Mouse (Mus musculus) stomach, postnatal 0 days (tissue): ENCODE results near the gene Dnaaf2. TPM values are rescaled to one million over a fixed set of nuclear protein-coding genes. Genes with fewer than 3 reads are reported as not detected.

ENCODE experiments used
- ATAC-seq: fragments of 200-750 bp; cut with Nextera tagmentation; 2 replicates; pipeline ENCODE4 v1.8.0; 2017; ENCODE audit not compliant: low FRiP score, low TSS enrichment
- DNase-seq: peaks from one replicate; pipeline ENCODE4 v3.0.0-alpha.2; 2016; ENCODE audit warnings: low spot score
- H3K27ac ChIP-seq: fragments of 300-500 bp; sonication (generic); replicated peaks from 2 replicates; pipeline ENCODE4 v1.5.1; 2014; ENCODE audit warnings: mild to moderate bottlenecking, control low read depth
- H3K27me3 ChIP-seq: fragments of 300-500 bp; sonication (generic); 2 replicates; pipeline ENCODE4 v1.6.1; 2014; ENCODE audit warnings: low read length; ENCODE audit not compliant: control insufficient read depth, insufficient read depth
- H3K36me3 ChIP-seq: fragments of 300-500 bp; sonication (generic); 2 replicates; pipeline ENCODE4 v1.6.1; 2014; ENCODE audit warnings: low read length, mixed read lengths; ENCODE audit not compliant: control insufficient read depth, insufficient read depth
- H3K4me1 ChIP-seq: fragments of 300-500 bp; sonication (generic); replicated peaks from 2 replicates; pipeline ENCODE4 v1.6.1; 2014; ENCODE audit warnings: antibody characterized with exemption; ENCODE audit not compliant: control insufficient read depth, insufficient read depth
- H3K4me2 ChIP-seq: fragments of 300-500 bp; sonication (generic); replicated peaks from 2 replicates; pipeline ENCODE4 v1.6.1; 2014; ENCODE audit warnings: low read depth, mild to moderate bottlenecking, control low read depth, moderate library complexity
- H3K4me3 ChIP-seq: fragments of 300-500 bp; sonication (generic); 2 replicates; pipeline ENCODE4 v1.5.1; 2014; ENCODE audit warnings: low read depth, low read length, control low read depth
- H3K9ac ChIP-seq: fragments of 300-500 bp; sonication (generic); 2 replicates; pipeline ENCODE4 v1.6.1; 2014; ENCODE audit warnings: mild to moderate bottlenecking, low read length, control low read depth, mixed read lengths
- H3K9me3 ChIP-seq: fragments of 300-500 bp; sonication (generic); 2 replicates; pipeline ENCODE4 v1.6.1; 2016; ENCODE audit warnings: low read length; ENCODE audit not compliant: control insufficient read depth
- CTCF ChIP-seq: IDR thresholded peaks from 2 replicates; pipeline ENCODE4 v1.5.1; 2016; ENCODE audit warnings: antibody characterized with exemption, low read depth, mild to moderate bottlenecking, moderate library complexity
- EP300 ChIP-seq: optimal IDR thresholded peaks from 2 replicates; pipeline ENCODE3; 2016; ENCODE audit warnings: antibody characterized with exemption
- WGBS: fragments of 180-500 bp; shearing (Covaris S2); extraction: QIAGEN DNeasy Blood & Tissue Kit; methylation state at CpG from one replicate; pipeline ENCODE4 v1.1.7; 2014; 5-methylcytosine and 5-hydroxymethylcytosine counted together
- polyA plus RNA-seq: library from polyadenylated mRNA; unstranded; fragments of >200 nt; fragmentation: Nextera tagmentation; extraction: Ambion mirVana; gene quantifications from 2 replicates; pipeline ENCODE4 v1.2.1, GENCODE M21; 2015

The Dnaaf2 gene
- polyA plus RNA-seq, 1 experiment from 2014 or later: 4.0 TPM

- H3K4me2 ChIP-seq: no peak overlapping the region
- WGBS: 54% methylated on average over 2 of the region's 2 CpGs
These were observed 31.0 kb upstream of the Dnaaf2 start for GRCm38 (mm10) chr12:69229251-69229650.

GRCm38 (mm10) chr12:69227776-69228466, 29.7 kb upstream of the Dnaaf2 start, which contains the start of gene Pole2:
TSS of gene Pole2 (minus strand) at chr12:69228195.
- Histone ChIP-seq H3K4me1 (no peaks in the 10 kb centered on the region), H3K4me3 (peak within 1 kb of the TSS; percentile 72), H3K9me3 (no peaks in the 10 kb centered on the region), H3K4me2 (peak within 1 kb of the TSS; percentile 50), H3K36me3 (no peaks in the 10 kb centered on the region), H3K9ac (peak within 1 kb of the TSS; percentile 64), H3K27me3 (no peaks in the 10 kb centered on the region), H3K27ac (peak within 1 kb of the TSS; percentile 88)
- TF ChIP-seq CTCF: no peak; the same call in 1 of the 2 replicates
- TF ChIP-seq EP300: no peak
- peak; percentile 95 for ATAC-seq
- under 1% methylated on average over 37 of the region's 37 CpGs for WGBS
- DNase-seq: peak; percentile 91

More at GRCm38 (mm10) chr12:69229251-69229650, 31.0 kb upstream of the Dnaaf2 start:
- TF ChIP-seq CTCF (peak; percentile 59), EP300 (no peak)
- Histone ChIP-seq H3K4me3 (no peak overlapping the region), H3K9me3 (no peaks in the 10 kb centered on the region), H3K27ac (no peak overlapping the region), H3K27me3 (no peaks in the 10 kb centered on the region), H3K9ac (no peak overlapping the region), H3K4me1 (no peaks in the 10 kb centered on the region), H3K36me3 (no peaks in the 10 kb centered on the region)
- peak; percentile 30 for DNase-seq
- ATAC-seq: no peak

GRCm38 (mm10) chr12:69220613-69221277, 22.5 kb upstream of the Dnaaf2 start:
- no peaks in the 10 kb centered on the region for H3K36me3 ChIP-seq
- H3K27me3 ChIP-seq: no peaks in the 10 kb centered on the region
- WGBS: 89% methylated on average over 19 of the region's 19 CpGs
- TF ChIP-seq CTCF: no peak
- no peak for TF ChIP-seq EP300
- no peak overlapping the region for H3K4me3 ChIP-seq
- DNase-seq (no peak), ATAC-seq (no peak)
- H3K9me3 ChIP-seq: no peaks in the 10 kb centered on the region
- H3K27ac ChIP-seq: no peak overlapping the region
- no peak overlapping the region for H3K4me2 ChIP-seq
- H3K9ac ChIP-seq: no peak overlapping the region
- H3K4me1 ChIP-seq: no peaks in the 10 kb centered on the region

GRCm38 (mm10) chr12:69216587-69216986, 18.4 kb upstream of the Dnaaf2 start:
- ATAC-seq (no peak), DNase-seq (no peak)
- H3K4me1 ChIP-seq: no peaks in the 10 kb centered on the region
- H3K9ac ChIP-seq: no peak overlapping the region
- 81% methylated on average over 7 of the region's 7 CpGs for WGBS
- no peaks in the 10 kb centered on the region for H3K36me3 ChIP-seq
- H3K4me3 ChIP-seq: no peak overlapping the region
- no peaks in the 10 kb centered on the region for H3K9me3 ChIP-seq
- TF ChIP-seq CTCF (no peak), EP300 (no peak)
- no peak overlapping the region for H3K27ac ChIP-seq
- no peaks in the 10 kb centered on the region for H3K27me3 ChIP-seq
- H3K4me2 ChIP-seq: no peak overlapping the region

GRCm38 (mm10) chr12:69215000-69215785, 17.0 kb upstream of the Dnaaf2 start:
- whole genome bisulfite sequencing: 43% methylated on average over 3 of the region's 3 CpGs
- Histone ChIP-seq H3K4me1 (no peaks in the 10 kb centered on the region), H3K27me3 (no peaks in the 10 kb centered on the region), H3K27ac (0 out of 2 replicates have a peak overlapping the region, but pooled peaks have one; percentile 0), H3K4me2 (no peak overlapping the region), H3K9me3 (no peaks in the 10 kb centered on the region), H3K4me3 (no peak overlapping the region), H3K9ac (no peak overlapping the region), H3K36me3 (no peaks in the 10 kb centered on the region)
- ATAC-seq (peak; percentile 81), DNase-seq (peak; percentile 52)
- TF ChIP-seq EP300 (no peak), CTCF (no peak)
